Mouse (Mus musculus): ENCODE data around the gene Pcdh11x. TPM values are rescaled to one million over a fixed set of nuclear protein-coding genes. Genes with fewer than 3 reads are reported as not detected.

Pcdh11x gene
- polyA plus RNA-seq, 1 experiment from 2014 or later = 5.3 TPM

Other genes starting within 250 kb of the Pcdh11x start
- gene H2afb3, start 22.8 kb downstream of the Pcdh11x start, polyA plus RNA-seq (2015; fragmentation: Nextera tagmentation; extraction: Ambion mirVana) = not detected in 2 replicates

Measured in stomach, embryonic 16.5 days (tissue).